8 mouse cellular contexts compared by ENCODE assay signal in genomic region chr4:133583690-133584058, GRCm38 (mm10). TPM values are rescaled to one million over a fixed set of nuclear protein-coding genes. Genes with fewer than 3 reads are reported as not detected.
DNase-seq lines count a peak whose midpoint lies in the region; ATAC-seq and TF ChIP-seq lines count a peak whose summit lies in the region.

No protein-coding gene starts in this region.

- peak overlapping the region; percentile 71 for H3K27ac ChIP-seq in lung, embryonic 14.5 days (ENCODE audit: low read depth)
- peak overlapping the region; percentile 87 for H3K27ac ChIP-seq in embryonic facial prominence, embryonic 13.5 days
- peak overlapping the region; percentile 79 for H3K27ac ChIP-seq in intestine, postnatal 0 days (ENCODE audit: low read depth, low read length)
- peak overlapping the region; percentile 86 for H3K27ac ChIP-seq in neural tube, embryonic 13.5 days (replicated peaks)

- 56% methylated on average over 6 of the region's 6 CpGs for WGBS in lung, embryonic 14.5 days
- 58% methylated on average over 6 of the region's 6 CpGs for WGBS in embryonic facial prominence, embryonic 13.5 days
- 51% methylated on average over 6 of the region's 6 CpGs for WGBS in intestine, postnatal 0 days
- 60% methylated on average over 6 of the region's 6 CpGs for WGBS in neural tube, embryonic 13.5 days

- no peaks in the 10 kb centered on the region for H3K9me3 ChIP-seq in lung, embryonic 14.5 days (ENCODE audit: low read depth, low read length)
- H3K9me3 ChIP-seq in embryonic facial prominence, embryonic 13.5 days: no peaks in the 10 kb centered on the region
- H3K9me3 ChIP-seq in intestine, postnatal 0 days (ENCODE audit: control insufficient read depth): no peaks in the 10 kb centered on the region
- no peaks in the 10 kb centered on the region for H3K9me3 ChIP-seq in neural tube, embryonic 13.5 days

- no peak for TF ChIP-seq CTCF in lung, embryonic 14.5 days (IDR thresholded peaks at IDR 0.05; ENCODE audit: low read depth)
- no peak for TF ChIP-seq CTCF in intestine, postnatal 0 days (IDR thresholded peaks at IDR 0.05; ENCODE audit: low read depth)

- ATAC-seq in lung, embryonic 14.5 days (ENCODE audit: insufficient read depth): peak; percentile 53
- no peak for ATAC-seq in embryonic facial prominence, embryonic 13.5 days (ENCODE audit: insufficient number of reproducible peaks, insufficient read depth, low FRiP score, low TSS enrichment, low read depth)
- peak; percentile 63 for ATAC-seq in intestine, postnatal 0 days
- ATAC-seq in neural tube, embryonic 13.5 days (ENCODE audit: low read depth): peak; percentile 21; the same call in 1 of the 2 replicates

- no peak for DNase-seq in lung, embryonic 14.5 days
- DNase-seq in lung, postnatal 36 days: no peak
- no peak for DNase-seq in frontal cortex, postnatal 10 days (ENCODE audit: low spot score in 2 of 2)
- no peak for DNase-seq in c-Kit-positive CD71-positive TER-119-positive erythroid progenitor cells, embryonic 14.5 days (ENCODE audit: low spot score)
- DNase-seq in spleen, postnatal 14 days (ENCODE audit: low spot score in 2 of 2): no peak

- peaks cover 54% of the 10 kb centered on the region for H3K36me3 ChIP-seq in lung, embryonic 14.5 days (ENCODE audit: insufficient read depth)
- peaks cover 66% of the 10 kb centered on the region for H3K36me3 ChIP-seq in embryonic facial prominence, embryonic 13.5 days
- peaks cover 62% of the 10 kb centered on the region for H3K36me3 ChIP-seq in intestine, postnatal 0 days (ENCODE audit: control insufficient read depth, insufficient read depth)
- peaks cover 71% of the 10 kb centered on the region for H3K36me3 ChIP-seq in neural tube, embryonic 13.5 days

- H3K4me1 ChIP-seq in lung, embryonic 14.5 days (ENCODE audit: insufficient read depth): 0 out of 2 replicates have a peak, but pooled peaks cover 5% of the 10 kb centered on the region
- H3K4me1 ChIP-seq in embryonic facial prominence, embryonic 13.5 days: peaks cover 15% of the 10 kb centered on the region
- H3K4me1 ChIP-seq in intestine, postnatal 0 days (replicated peaks; ENCODE audit: control insufficient read depth, insufficient read depth, low read length): 0 out of 2 replicates have a peak, but pooled peaks cover 7% of the 10 kb centered on the region
- H3K4me1 ChIP-seq in neural tube, embryonic 13.5 days (replicated peaks): peaks cover 18% of the 10 kb centered on the region

- H3K4me2 ChIP-seq in lung, embryonic 14.5 days: peak overlapping the region; percentile 99
- peak overlapping the region; percentile 100 for H3K4me2 ChIP-seq in embryonic facial prominence, embryonic 13.5 days
- H3K4me2 ChIP-seq in intestine, postnatal 0 days (replicated peaks; ENCODE audit: low read depth): peak overlapping the region; percentile 91
- H3K4me2 ChIP-seq in neural tube, embryonic 13.5 days: peak overlapping the region; percentile 100

- H3K4me3 ChIP-seq in lung, embryonic 14.5 days (ENCODE audit: low read depth, low read length): peak overlapping the region; percentile 83
- peak overlapping the region; percentile 74 for H3K4me3 ChIP-seq in embryonic facial prominence, embryonic 13.5 days
- H3K4me3 ChIP-seq in intestine, postnatal 0 days (ENCODE audit: low read depth, low read length): peak overlapping the region; percentile 75
- peak overlapping the region; percentile 95 for H3K4me3 ChIP-seq in neural tube, embryonic 13.5 days

- H3K27me3 ChIP-seq in lung, embryonic 14.5 days (ENCODE audit: insufficient read depth, low read length): no peaks in the 10 kb centered on the region
- H3K27me3 ChIP-seq in embryonic facial prominence, embryonic 13.5 days: no peaks in the 10 kb centered on the region
- no peaks in the 10 kb centered on the region for H3K27me3 ChIP-seq in intestine, postnatal 0 days (replicated peaks; ENCODE audit: control insufficient read depth, insufficient read depth, low read length)
- H3K27me3 ChIP-seq in neural tube, embryonic 13.5 days: no peaks in the 10 kb centered on the region

- H3K9ac ChIP-seq in lung, embryonic 14.5 days: peak overlapping the region; percentile 72
- H3K9ac ChIP-seq in embryonic facial prominence, embryonic 13.5 days: peak overlapping the region; percentile 89
- H3K9ac ChIP-seq in intestine, postnatal 0 days (ENCODE audit: low read depth, low read length): peak overlapping the region; percentile 81
- peak overlapping the region; percentile 93 for H3K9ac ChIP-seq in neural tube, embryonic 13.5 days

RNA-seq across cellular contexts. Expression of gene Gpn2, which starts 0.5 kb away (rescaled TPM):
- polyA plus RNA-seq in lung, embryonic 14.5 days (2014; fragmentation: Nextera tagmentation; extraction: Ambion mirVana): 21.1 and 23.7 TPM in 2 replicates
- 16.4 and 21.2 TPM in 2 replicates for polyA plus RNA-seq in embryonic facial prominence, embryonic 13.5 days (2015; fragmentation: Nextera tagmentation; extraction: Ambion mirVana)
- 16.1 and 18.4 TPM in 2 replicates for polyA plus RNA-seq in intestine, postnatal 0 days (2015; fragmentation: Nextera tagmentation; extraction: Ambion mirVana)
- polyA plus RNA-seq in neural tube, embryonic 13.5 days (2015; fragmentation: Nextera tagmentation; extraction: Ambion mirVana): 17.7 TPM in 2 replicates

RNA-seq across cellular contexts. Expression of gene Gpatch3, which starts 9.1 kb away (rescaled TPM):
- 8.0 and 8.7 TPM in 2 replicates for polyA plus RNA-seq in lung, embryonic 14.5 days (2014; fragmentation: Nextera tagmentation; extraction: Ambion mirVana)
- 9.5 and 9.9 TPM in 2 replicates for polyA plus RNA-seq in embryonic facial prominence, embryonic 13.5 days (2015; fragmentation: Nextera tagmentation; extraction: Ambion mirVana)
- 7.1 and 7.2 TPM in 2 replicates for polyA plus RNA-seq in intestine, postnatal 0 days (2015; fragmentation: Nextera tagmentation; extraction: Ambion mirVana)
- 7.0 and 7.8 TPM in 2 replicates for polyA plus RNA-seq in neural tube, embryonic 13.5 days (2015; fragmentation: Nextera tagmentation; extraction: Ambion mirVana)

RNA-seq across cellular contexts. Expression of gene Sfn, which starts 18.3 kb away (rescaled TPM):
- polyA plus RNA-seq in lung, embryonic 14.5 days (2014; fragmentation: Nextera tagmentation; extraction: Ambion mirVana): 10.4 and 10.6 TPM in 2 replicates
- polyA plus RNA-seq in embryonic facial prominence, embryonic 13.5 days (2015; fragmentation: Nextera tagmentation; extraction: Ambion mirVana): 130 and 142 TPM in 2 replicates
- polyA plus RNA-seq in intestine, postnatal 0 days (2015; fragmentation: Nextera tagmentation; extraction: Ambion mirVana): 34.8 and 37.6 TPM in 2 replicates
- polyA plus RNA-seq in neural tube, embryonic 13.5 days (2015; fragmentation: Nextera tagmentation; extraction: Ambion mirVana): 1.0 and 3.3 TPM in 2 replicates

RNA-seq across cellular contexts. Expression of gene Nr0b2, which starts 30.5 kb away (rescaled TPM):
- 0.39 TPM in 1 of 2 replicates, not detected in the other for polyA plus RNA-seq in lung, embryonic 14.5 days (2014; fragmentation: Nextera tagmentation; extraction: Ambion mirVana)
- polyA plus RNA-seq in embryonic facial prominence, embryonic 13.5 days (2015; fragmentation: Nextera tagmentation; extraction: Ambion mirVana): not detected in 2 replicates
- 25.6 and 34.8 TPM in 2 replicates for polyA plus RNA-seq in intestine, postnatal 0 days (2015; fragmentation: Nextera tagmentation; extraction: Ambion mirVana)
- polyA plus RNA-seq in neural tube, embryonic 13.5 days (2015; fragmentation: Nextera tagmentation; extraction: Ambion mirVana): not detected in 2 replicates

RNA-seq across cellular contexts. Expression of gene Nudc, which starts 37.9 kb away (rescaled TPM):
- 248 and 258 TPM in 2 replicates for polyA plus RNA-seq in lung, embryonic 14.5 days (2014; fragmentation: Nextera tagmentation; extraction: Ambion mirVana)
- polyA plus RNA-seq in embryonic facial prominence, embryonic 13.5 days (2015; fragmentation: Nextera tagmentation; extraction: Ambion mirVana): 331 and 335 TPM in 2 replicates
- polyA plus RNA-seq in intestine, postnatal 0 days (2015; fragmentation: Nextera tagmentation; extraction: Ambion mirVana): 125 and 138 TPM in 2 replicates
- 244 and 267 TPM in 2 replicates for polyA plus RNA-seq in neural tube, embryonic 13.5 days (2015; fragmentation: Nextera tagmentation; extraction: Ambion mirVana)
